In genomic region chr6:5045854-5046253, GRCm38 (mm10) we compare ENCODE assay signal across 19 mouse cellular contexts.
"Had no signal": no experiment of that assay in that cellular context is flagged by ENCODE, and none has a peak within 500 bp of the region (broad histone marks: within the 10 kb centered on the region; RNA-seq: fewer than 3 reads in every experiment).

No protein-coding gene starts in this region.

- H3K9ac ChIP-seq: liver, embryonic 15.5 days; lung, embryonic 14.5 days; midbrain, embryonic 13.5 days; neural tube, embryonic 13.5 days; neural tube, embryonic 15.5 days; stomach, embryonic 15.5 days had no signal

- DNase-seq: lung, adult 18-20 months; lung, embryonic 14.5 days; lung, postnatal 10 days; lung, postnatal 4 days; retina, postnatal 1 day; right cerebral cortex, adult 18-20 months; right cerebral cortex, postnatal 25 days; thymus, adult 2 months; thymus, postnatal 25 days; thymus, postnatal 4 days had no signal

- H3K27me3 ChIP-seq: liver, embryonic 15.5 days; midbrain, embryonic 13.5 days; neural tube, embryonic 13.5 days; neural tube, embryonic 15.5 days; stomach, embryonic 15.5 days had no signal

- H3K4me2 ChIP-seq: liver, embryonic 15.5 days; lung, embryonic 14.5 days; midbrain, embryonic 13.5 days; neural tube, embryonic 13.5 days; neural tube, embryonic 15.5 days; stomach, embryonic 15.5 days had no signal

- ATAC-seq: midbrain, embryonic 13.5 days; midbrain, embryonic 16.5 days had no signal

- H3K27ac ChIP-seq: liver, embryonic 15.5 days; midbrain, embryonic 10.5 days; midbrain, embryonic 13.5 days; neural tube, embryonic 13.5 days; neural tube, embryonic 15.5 days; stomach, embryonic 15.5 days; stomach, postnatal 0 days had no signal

- H3K4me1 ChIP-seq: liver, embryonic 15.5 days; midbrain, embryonic 10.5 days; midbrain, embryonic 13.5 days; neural tube, embryonic 13.5 days; neural tube, embryonic 15.5 days; stomach, embryonic 15.5 days had no signal

- H3K4me3 ChIP-seq: liver, embryonic 15.5 days; midbrain, embryonic 10.5 days; midbrain, embryonic 13.5 days; myocyte; neural tube, embryonic 13.5 days; neural tube, embryonic 15.5 days; stomach, embryonic 15.5 days had no signal

- H3K9me3 ChIP-seq: liver, embryonic 15.5 days; midbrain, embryonic 10.5 days; midbrain, embryonic 13.5 days; neural tube, embryonic 13.5 days; neural tube, embryonic 15.5 days; stomach, embryonic 15.5 days had no signal

- H3K36me3 ChIP-seq: liver, embryonic 15.5 days; midbrain, embryonic 13.5 days; neural tube, embryonic 13.5 days; stomach, embryonic 15.5 days had no signal
